Mouse (Mus musculus) kidney, postnatal 4 days (tissue): ENCODE measurements around the gene Ubxn11.

ENCODE experiments used
- DNase-seq, 2 experiments: peaks; one replicate each; pipeline ENCODE4 v3.0.0; 2021; ENCODE audit warnings: mixed read lengths in 2 of 2

The Ubxn11 gene

DNA sequence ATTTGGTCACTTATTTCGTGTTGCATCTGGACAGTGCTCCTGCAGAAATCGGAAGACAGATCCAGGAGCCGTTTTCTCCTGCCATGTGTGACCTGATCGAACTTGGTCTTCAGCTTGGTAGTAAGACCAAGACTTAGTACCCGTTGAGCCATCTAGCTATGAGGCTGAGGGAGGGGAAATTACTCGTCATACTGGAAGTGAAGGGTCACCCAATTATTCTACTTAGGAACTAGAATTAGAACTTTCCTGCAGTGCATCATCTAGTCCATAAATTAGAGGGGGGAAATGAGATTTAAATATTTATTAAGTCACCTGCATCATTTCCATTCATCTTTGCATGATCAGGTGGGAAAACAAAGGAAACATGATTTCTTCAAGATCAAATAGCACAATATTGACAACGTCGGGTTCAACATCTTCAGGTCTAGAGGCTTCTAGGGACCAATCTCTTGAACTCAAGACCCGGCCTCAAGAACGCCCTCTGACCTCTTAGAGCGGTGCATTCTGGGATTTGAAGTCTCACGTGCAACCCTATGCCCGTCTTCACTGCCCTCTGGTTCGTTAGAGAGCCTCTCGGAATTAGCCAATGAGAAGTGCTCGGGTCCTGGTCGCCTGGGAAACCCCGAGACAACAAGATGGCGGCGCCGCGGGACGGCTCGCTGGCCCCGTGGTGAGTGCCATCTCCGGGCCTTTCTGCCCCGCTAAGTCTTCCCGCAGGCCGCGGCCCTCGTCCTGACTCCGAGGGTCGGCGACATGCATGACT, at the start of gene Ubxn11:
Gene Ubxn11, plus strand, starts transcription at position 592 of the 763 bp plus-strand sequence.
- peak; percentile 86 to 90 for DNase-seq

DNA sequence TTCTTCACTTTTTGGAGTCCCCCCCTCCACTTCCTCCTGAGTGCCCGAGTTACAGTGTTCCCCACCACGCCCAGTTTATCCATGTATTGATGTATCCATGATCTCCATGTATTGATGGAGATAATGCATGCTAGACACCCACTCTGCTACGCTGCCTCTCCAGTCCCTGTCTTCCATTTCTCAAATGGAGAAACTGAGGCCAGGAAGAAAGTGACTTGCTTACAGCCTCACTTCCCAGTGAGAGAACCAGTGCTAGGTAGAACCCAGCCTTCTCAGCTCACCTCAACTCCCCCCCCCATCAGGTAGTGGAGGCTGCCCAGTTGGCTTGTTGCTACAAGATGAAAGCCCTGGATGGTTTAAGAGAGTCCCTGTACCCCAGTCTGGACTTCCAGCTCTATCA, 48.8 kb upstream of the Ubxn11 start, which contains the start of gene Zfp683:
Gene Zfp683, plus strand, starts transcription at position 301 of the 400 bp plus-strand sequence.
- DNase-seq = no peak

DNA sequence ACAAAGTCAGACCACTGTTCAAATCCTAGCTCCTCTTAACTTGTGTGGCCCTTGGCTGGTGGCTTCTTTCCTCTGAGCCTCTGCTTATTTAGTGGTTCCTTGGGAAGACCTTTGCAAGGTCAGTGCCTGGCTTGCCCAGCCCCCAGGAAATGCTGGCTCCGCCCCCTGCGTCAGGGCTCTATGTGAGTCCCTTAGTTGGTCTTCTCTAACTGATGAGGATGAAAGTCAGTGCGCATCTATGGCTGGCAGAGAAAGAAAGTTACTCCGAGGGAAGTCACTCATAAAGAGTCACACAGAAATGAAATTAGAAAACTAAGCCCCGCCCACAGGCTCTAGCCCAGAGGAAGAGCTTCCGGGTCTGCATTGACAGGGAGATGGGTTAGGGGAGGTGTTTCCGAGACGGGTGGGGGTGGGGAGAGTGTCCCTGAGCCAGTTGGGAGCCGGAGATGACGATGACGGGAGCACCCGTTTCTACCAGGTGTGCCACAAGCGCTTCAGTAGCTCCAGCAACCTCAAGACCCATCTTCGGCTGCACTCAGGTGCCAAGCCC, 44.1 kb upstream of the Ubxn11 start:
- DNase-seq = peak in 1 of 2 experiments; percentile 25

DNA sequence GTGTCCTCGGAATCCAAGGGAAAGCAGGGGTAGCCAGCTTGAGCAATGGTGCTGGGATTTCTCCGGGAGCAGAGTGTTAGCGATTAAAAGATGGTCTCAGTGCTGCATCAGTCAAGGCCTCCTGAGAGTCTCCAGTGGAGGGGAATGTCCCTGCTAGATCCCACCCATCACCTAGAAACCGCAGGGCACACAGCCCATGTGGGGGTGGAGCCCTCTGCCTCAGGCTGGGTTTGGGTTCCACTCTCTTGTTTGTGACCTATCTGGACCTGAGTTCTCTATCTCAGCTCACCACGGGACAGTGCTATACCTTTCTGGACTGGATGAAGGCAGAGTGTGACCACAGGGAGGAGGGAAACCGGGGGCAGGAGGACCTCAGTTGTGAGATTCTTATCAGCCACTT, 43.5 kb upstream of the Ubxn11 start:
- no peak for DNase-seq

DNA sequence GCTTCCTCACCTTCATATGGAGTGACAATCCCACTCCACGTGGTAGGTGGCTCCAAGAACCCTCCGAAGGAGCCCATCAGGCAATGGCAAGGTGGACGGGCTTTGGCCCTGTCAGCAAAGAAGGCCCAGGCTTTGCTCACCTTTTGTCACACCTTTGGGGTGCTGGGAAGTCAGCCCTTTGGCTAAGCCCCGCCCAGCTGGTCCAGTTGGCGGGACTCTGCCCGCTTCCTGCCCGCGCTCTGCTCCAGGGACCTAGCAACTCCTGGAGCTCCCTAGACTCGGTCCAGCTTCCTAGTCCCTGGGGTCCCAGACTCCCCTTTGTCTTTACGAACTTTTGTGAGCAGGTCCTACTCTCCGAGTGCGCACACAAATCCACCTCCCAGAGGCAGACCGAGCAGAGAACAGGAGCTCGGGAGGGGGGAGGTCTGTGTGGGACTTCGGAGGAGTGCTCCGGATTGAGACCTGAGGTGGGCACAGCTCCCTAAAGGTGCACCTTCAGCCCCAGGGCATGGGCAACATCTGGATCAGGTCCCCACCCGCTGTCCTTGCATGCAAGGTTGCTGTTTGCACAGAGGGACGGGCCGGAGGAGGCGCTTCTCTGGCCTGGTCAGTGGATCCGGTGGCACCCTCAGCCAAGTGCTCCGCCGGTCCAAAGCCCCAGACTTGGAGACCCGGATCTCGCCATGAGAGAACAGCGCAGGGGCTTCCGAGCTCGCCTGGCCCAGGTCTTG, 42.1 kb upstream of the Ubxn11 start, which contains the start of gene Crybg2:
Gene Crybg2, plus strand, starts transcription at position 681 of the 731 bp plus-strand sequence.
- DNase-seq = no peak

DNA sequence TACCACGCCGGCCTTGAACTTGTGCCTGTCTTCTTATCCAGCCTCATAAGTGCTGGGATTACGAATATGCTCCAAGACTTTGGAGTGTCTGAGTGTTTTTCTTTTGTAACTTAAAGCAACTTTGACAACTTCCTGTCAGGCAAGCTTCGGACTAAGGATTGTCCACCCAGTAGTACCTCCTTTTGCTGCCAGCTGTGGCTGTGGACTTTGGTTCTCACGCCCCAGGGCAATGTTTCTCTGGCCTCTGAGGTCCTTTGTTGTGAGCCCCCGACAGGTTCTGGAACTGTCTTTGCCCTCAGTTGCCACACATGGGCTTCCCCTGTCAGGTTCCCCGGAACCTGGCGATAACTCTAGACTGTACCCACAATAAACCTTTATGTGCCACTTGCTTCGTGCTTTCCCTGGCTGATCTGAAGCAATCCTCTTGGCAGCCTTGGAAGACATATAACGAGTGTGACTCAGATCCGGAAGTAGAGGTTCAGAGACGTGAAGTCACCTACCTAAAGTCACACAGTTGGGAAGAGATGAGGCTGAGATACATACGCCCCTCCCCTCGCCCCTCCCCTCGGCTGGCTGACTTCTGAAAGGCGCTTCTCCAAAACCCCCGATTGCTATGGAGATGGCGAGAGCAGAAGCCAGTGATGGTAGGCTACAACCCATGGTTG, 41.1 kb upstream of the Ubxn11 start:
- DNase-seq = no peak

DNA sequence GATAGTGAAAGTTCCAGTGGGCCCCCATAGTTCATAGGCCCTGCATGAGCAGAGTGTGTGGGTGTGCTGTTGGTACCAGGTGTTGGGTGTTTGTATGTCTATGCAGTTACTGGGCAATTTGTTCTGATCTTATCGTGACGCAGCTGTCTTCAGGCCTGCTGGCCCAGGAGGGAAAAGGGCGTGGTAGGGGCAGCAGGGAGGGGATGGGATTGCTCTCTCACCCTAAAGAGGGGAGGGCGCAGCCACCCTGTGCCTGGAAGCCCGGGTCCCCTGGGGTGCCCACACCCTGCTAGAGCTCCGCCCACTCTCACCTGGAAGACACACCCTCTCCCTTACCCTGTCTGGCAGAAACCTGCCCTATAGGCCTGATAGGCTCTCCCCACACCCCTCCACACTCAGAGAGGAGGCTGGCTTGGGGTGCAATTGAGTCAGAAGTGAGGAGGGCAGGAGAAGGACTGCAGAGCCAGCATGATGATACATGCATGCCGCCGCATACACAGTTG, 40.4 kb upstream of the Ubxn11 start:
- no peak for DNase-seq

DNA sequence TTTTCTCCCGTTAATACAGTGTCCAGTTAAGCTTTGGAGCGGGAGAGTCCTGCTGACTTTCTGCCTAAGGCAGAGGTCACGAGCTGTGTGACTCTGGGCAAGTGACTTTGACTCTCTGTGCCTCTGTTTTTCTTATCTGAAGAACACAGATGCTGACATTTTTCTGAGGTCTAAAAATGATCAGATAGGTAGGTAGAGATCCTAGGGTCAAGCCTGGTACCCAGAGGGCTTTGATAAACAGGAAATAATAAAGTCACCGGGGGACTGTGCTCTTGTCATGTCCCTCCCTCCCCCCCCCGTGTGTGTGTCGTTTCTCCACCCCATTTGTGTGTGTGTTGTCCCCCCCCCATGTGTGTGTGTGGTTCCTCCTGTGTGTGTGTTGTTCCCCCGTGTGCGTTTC, 39.8 kb upstream of the Ubxn11 start:
- no peak for DNase-seq

DNA sequence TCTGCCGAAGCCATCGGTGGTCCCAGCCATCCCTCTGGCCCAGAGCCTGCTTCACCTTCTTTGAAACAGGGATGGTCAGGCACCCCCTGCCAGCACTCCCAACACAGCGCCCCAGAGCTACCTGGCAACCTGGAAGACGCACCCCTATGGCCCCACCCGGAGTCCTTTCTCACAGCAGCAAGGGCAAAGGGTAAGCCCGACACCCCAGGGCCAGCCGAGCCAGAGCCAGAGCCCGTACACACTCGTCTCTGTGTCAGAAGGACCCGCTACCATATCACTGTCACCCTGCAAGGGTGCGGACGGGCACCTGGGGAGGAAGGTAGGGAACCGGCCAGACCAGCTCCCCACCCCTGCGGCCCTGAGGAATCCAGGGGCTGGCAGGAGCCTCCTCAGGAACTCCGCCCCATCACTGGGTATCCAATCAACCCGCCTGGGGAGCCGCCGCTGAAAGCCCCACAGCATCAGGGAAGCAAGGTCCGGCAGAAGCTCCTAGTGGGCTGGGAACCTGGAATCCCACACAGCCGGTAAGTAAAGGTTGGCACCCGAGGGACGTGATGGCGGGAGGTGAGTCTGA, 36.9 kb upstream of the Ubxn11 start:
- DNase-seq = peak; percentile 25 to 50

DNA sequence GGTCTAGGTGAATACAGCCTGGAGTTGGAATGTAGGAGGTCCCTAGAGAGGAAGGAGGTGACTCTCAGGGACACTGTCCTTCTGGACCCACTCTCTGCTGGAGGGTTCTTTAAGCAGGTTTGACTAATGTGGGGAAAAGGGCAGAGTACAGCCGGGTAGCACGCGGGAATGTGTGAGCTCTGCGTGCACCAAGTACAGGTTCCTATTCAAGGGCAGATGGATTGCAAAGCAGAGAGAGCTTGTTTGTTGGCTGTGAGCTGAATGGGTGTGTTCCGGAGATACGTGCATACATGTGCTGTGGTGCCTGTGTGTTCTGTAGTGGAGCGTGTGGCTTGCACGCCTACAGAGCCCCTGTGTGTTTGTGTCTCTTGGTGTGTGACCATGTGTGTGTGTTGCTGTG, 35.0 kb upstream of the Ubxn11 start:
- DNase-seq = peak in 1 of 2 experiments; percentile 44

DNA sequence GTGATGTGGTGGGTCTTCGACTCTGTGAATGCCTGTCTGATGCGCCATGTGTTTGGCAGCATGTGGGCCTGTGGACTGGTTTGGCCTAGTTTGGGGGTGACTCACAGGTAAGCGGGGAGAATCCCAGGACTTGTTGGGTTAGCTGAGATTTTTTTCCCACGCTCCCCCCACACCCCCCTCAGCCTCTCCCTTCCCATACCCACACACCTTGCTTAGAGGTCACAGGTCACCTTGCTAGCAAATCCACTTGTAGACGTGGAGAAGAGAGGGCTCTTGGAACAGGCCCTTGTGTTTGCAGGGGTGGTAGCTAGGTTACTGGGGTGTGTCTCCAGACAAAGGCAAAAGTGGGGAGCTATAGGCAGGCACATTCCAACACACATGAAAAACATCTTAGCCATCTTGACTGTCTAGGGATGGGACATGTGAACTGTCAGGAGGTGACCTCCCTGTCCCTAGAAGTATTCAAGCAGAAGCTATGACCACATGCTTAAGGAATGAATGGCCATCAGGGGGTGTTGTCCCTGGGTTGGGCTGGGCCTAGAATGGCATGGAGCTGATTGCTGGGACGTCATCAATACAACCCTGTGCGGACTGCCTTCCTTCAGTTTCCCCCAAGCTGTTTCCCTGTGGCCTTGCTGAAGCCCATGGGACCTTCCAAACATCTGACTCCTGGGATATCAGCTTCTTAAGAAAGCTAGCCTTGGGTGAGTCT, 34.4 kb upstream of the Ubxn11 start:
- no peak for DNase-seq

DNA sequence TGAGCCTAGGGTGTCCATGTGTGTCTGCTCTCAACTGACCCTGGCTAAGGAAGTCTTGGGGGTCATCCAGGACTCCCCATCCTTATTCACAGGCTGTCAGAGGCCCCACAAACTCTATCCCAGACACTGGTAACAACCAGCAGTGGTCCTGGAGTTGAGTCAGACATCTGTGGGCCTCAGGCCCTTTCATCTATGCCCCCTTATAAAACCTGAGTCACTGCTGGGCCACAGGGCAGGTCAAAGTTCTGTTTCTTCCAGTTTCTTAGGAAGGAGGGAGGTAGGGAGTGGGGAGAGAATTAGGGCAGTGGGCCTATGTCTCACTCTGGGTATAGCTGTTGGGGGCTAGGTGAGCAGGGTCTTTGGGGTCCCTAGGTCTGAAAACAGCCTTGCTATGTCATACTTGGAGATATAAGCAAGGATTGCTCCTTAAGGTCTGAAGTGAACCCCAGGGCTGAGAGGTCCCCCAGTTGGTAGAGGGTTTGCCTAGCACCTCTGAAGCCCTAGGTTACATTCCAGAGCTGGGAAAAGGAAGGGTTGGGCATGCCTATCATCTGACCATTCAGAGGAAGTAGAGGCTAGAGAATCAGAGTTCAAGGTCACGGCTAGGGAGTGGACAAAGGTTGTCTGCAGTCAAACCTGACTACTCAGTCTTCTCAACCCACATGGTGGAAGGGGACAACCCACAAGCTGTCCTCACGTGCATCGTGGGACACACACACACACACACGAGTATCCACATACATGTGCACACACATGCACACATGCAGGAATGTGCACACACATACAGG, 33.4 kb upstream of the Ubxn11 start:
- no peak for DNase-seq

DNA sequence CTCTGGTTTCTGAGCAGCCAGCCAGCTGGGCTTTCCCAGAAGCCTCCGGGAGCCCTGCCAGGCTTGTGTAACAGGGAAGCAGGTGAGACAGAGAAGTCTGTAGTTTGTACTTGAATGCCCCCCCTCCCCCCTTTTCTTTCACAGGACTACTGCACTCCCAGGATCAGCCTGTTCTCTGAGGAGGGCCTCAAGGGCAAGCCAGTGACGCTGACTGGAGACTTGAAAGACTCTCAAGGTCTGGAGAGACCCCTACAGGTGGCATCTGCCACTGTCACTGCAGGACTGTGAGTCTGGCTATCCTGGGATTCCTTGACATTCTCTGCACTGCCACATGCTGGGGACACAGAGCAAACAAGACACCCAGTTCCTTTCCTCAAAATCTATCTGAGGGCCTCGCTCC, 23.7 kb upstream of the Ubxn11 start:
- DNase-seq = peak; percentile 79 to 88

DNA sequence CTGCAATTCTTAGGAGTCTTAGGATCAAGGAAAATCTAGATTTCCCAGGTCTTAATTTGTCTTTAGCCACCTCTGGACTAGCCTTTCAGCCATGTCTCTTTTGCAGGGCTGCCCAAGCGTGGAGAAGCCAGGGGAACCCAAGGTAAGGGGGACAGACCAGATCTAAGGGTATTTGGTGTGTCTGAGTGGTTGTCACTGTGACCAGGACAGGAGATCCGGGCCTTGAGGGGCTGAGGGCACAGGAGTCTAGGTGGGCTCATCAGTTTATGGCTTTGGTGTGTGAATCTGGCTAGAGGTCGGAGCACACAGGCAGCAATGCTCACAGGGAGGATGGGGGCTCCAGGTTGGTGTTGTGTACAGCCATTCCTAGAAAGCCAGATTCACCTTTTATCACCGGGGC, 21.7 kb upstream of the Ubxn11 start:
- no peak for DNase-seq

DNA sequence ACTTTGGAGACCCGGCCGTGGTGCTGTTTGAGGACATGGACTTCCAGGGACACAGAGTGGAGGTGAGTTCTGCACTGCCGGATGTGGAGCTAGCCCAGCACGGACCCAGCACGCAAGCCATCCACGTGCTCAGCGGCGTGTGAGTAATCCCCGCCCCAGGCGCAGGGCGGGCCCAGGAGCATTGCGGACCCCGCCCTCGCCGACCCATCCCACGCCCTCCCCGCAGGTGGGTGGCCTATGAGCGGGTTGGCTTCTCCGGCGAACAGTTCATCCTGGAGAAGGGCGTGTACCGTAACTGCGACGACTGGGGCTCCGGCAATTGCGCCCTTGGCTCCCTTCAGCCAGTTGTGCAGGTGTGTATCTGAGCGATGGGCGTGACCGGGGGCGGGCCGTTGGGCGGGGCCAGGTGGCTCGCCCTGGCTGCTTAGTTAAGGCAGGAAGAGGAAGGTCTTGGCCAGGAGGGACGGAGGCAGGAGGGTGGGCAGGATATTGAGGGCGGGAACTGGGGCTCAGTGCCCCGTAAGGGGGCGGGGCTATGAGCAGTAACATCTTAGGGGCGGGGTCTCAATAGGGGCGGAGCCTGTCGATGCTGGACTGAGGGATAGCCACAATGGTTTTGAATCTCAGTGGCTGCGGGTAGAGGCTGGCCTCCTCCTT, 20.5 kb upstream of the Ubxn11 start:
- DNase-seq = peak; percentile 86 to 92

DNA sequence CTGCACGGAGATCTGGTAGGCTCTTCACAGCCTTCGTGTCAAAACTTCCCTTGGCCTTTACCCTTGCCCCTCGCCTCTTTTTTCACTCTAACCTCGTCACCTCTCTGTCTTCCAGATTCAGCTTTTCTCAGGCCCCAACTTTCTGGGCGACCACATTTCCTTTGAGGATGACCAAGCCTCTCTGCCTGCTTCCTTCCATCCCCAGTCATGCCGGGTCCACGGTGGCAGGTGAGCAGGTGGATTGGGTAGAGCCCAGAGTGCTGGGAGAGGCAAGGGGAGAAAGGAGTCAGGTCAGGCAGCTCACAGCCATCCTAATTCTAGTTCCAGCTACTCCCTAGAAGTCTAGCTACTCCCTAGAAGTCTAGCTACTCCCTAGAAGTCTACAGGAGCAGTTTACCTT, 19.9 kb upstream of the Ubxn11 start:
- DNase-seq = no peak

DNA sequence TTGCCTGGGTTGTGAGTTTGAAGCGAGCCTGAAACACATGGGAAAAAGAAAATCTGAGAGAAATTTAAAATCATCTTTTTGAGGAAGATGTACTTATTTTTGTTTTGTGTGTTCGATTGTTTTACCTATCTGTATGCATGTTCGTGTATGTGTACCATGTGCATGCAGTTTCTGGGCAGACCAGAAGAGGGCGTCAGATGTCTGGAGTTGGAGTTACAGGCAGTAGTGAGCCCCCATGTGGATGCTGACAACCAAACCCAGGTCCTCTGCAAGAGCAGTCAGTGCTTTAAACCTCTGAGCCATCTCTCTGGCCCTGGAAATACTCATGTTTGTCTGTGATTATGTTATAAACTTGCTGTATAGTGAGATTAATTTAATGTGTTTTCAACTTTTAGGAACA, 17.4 kb upstream of the Ubxn11 start:
- no peak for DNase-seq

DNA sequence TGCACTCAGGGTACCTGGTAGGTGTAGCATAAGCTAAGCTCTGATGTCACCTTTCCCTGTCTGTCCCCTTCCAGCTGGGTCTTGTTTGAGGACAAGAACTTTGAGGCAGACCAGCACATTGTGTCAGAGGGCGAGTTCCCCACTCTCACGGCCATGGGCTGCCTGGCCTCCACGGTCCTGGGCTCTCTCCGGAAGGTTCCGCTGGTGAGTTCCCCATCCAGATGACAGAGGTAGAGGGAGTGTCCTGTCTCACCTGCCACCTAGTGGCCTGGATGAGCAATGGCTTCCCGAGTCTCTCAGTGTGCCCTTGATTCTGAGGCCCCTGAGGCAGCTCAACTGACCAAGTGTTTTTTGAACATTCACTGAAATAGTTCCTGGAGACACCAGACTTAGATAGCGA, 15.0 kb upstream of the Ubxn11 start:
- DNase-seq = peak; percentile 44 to 67

DNA sequence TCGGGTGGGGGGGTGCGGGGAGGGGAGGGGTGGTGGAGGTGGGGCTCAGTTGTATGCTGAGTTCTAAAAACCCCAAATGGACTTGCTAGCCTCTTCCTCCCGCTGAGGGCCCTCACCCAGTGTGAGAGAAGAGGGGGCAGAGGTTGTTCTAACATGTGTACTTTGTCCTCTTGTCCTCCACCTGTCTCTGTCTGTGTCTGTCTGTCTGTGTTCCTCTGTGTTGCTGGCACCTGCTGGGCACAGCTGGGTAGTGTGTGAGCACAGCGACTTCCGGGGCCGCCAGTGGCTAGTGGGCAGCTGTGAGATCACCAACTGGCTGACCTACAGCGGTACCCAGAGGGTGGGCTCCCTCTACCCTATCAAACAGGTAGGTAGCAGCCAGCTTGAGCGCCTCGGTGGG, 13.3 kb upstream of the Ubxn11 start:
- no peak for DNase-seq

DNA sequence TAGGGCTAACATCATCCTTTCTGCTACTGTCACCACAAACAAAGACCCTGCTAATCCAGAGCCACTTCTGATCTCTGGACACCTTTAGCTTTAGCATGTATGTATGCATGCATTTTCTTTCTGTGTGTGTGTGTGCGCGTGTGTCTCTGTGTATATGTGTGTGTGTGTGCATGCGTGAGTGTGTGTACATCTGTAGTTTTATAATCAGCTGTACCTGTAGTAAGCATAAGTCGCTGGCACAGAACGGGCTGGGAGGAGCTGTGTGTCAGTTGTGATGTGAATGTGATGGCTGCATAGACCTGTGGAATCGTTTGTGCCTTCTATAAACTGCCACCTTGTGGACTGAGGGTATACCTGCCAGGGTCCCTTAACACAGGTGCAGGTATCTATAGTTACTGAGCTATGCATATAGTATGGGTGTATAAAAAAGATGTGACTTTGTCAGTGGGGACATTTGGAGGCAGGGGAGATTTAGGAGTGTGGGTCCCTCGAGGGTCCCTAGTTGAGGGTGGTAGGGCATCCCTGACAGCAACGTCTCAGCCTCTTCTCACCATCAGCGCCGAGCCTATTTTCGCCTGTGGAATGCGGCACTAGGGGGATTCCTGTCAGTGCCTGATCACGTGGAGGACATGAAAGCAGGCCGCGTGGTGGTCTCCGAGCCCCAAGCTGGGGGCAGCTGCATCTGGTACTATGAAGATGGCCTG, 11.7 kb upstream of the Ubxn11 start:
- DNase-seq = no peak
